Mouse (Mus musculus): Measurements from ENCODE around the gene Itgad. TPM values are rescaled to one million over a fixed set of nuclear protein-coding genes. Genes with fewer than 3 reads are reported as not detected.

Gene Itgad
- total RNA-seq (2023): 1 to 10 TPM; 1.2 to 3.3 TPM

DNA sequence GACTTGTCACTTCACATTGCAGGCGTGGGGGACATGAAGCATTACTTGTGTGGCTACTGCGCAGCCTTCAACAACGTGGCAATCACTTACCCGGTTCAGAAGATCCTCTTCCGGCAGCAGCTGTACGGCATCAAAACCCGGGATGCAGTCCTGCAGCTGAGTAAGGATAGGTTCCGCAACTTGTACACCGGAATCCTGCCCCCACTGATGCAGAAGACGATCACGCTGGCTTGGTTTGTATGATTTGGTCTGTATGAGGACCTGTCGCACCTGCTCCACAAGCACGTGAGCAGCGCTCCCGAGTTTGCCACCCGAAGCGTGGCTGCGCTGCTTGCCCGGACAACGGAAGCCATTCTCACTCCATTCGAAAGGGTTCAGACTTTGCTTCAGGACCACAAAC, at the start of gene Itgad:
Itgad (plus strand) TSS at position 301 of the 400 bp plus-strand sequence.

DNA sequence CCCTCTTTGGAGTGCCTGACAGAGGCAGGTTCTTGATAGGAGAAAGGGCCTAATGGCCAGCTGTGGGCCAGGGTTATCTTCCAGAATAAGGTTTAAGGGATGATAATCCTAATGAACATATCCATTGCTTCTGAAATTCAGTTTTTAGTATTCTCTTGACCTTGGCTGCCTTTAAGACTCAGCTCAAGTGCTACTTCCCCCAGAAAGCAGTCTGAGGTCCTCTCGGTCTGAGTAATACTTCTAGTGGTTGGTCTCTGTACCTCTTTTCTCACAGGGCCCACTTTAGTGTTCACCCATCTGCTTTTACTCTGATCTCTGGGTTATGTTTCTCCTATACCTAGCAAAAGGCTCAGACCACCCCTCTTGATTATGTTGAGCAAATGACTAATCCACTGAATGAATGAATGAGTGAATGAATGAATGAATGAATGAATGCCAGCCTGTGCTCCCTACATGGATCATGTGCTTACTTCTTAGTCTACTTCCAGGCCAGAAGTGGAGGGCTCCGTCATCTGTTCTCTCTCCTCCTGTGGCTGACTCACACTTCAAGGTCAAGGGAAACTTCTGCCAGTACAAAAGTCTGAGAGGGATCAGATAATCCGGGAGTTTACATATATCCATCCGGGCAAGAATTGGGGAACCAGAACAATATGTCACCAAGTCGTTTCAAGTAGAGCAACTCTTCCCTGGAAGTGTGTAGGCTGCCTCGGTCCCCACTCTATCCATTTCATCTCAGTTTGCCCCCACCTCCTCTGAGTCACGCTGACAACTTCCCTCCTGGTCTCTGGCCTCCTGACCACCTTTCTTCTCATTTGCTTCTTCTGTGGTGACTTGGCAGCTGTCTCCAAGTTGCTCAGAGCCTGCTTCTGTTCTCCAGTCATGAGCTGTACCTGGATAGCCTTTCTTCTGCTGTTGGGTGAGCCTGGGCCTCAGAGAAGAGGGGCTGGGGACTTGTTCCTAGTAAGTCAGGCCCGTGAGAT, 25.1 kb upstream of the Itgad start, which contains the start of gene Itgax:
Itgax (plus strand) TSS at position 807 of the 980 bp plus-strand sequence.

DNA sequence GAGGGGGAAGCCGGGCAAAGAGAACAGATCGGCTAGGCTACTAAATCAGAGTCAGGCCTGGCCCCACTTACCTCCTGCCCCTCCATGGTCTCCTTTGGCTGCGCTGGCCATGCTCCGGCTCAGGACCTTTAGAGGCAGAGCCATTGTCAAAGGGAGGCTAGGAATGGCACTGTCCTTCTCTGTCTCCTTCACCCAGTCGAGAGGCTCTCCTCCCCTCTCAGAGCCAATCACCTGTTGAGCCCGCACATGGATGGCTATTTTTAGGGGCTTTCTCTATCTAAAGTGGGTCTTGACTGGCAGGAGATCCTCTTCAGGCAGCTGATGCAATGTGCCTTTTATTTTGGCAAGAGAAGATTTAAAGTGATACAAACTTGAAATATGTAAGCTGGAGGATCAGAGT, 52.0 kb downstream of the Itgad start, which contains the start of gene Cox6a2:
Cox6a2 (minus strand) TSS at position 236 of the 400 bp plus-strand sequence.

DNA sequence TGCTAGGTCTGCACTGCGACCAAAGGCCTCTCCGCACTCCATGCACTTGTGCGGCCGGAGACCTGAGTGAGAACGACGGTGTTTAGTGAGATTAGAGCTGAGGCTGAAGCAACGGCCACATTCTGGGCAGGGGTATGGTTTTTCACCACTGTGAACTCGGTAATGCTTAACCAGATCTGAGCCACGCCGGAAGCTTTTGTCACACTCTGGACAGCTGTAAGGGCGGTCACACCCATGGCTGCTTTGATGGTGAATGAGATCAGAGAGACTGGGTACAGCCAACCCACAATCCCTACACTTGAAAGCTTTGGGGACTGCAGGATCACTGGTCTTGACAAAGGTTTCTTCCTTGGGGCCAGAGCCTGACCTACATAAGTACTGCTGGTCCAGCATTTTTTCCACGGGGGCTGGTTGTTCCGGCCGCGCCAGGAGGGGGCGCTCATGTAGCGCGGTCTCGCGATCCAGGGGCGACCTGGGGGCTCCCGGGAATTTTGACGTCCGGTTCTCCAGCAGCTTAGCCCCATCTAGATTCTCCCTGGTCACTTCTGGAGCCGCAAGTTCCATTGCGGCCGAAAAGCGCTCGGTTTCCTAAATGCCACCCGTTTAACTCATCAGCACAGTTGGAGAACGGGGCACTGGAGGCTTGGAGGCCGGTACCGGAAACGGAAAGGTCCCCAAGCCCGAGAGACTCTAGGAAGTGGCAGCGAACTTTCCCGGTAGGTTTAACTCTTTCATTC, 82.8 kb downstream of the Itgad start, which contains the start of gene Armc5:
Armc5 (plus strand) TSS at position 487 of the 737 bp plus-strand sequence.

DNA sequence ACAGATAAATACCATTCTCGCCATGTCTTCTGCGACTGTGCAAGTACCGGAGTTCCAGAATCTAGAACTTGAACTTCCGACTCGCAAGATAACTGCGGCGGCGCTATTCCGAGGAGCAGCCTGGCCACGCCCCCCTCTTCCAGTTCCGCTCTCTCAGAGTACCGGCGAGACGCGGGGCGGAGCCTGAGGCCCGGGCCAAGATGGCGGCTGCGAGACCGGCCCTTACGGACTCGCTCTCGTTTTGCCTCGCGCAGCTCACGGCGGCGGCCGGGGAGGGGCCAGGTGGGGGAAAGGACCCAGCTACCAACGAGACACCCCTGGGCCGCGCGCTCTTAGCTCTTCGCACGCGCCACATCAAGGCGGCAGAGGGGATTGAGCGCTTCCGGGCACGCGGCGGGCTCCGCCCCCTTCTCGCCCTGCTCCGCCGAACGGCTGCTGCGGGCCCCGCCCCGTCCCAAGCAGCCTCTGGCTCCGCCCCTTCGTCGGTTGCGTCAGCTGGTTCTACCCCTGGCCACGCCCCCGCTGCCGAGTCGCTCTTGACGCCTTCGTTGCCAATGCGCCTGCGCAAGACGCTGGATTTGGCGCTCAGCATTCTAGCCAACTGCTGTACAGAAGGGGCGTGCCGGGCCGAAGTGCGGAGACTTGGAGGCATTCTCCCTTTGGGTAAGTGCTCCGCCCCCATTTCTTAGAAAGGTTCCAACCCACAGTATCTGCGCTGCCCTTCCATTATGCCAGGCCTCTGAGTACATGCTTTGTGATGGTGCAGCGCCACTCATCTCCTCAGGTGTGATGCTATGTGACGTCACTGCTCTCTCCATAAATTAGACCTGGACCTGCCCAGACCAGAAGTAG, 84.0 kb downstream of the Itgad start, which contains the start of gene 9130023H24Rik:
9130023H24Rik (minus strand) TSS at position 105 of the 852 bp plus-strand sequence.

DNA sequence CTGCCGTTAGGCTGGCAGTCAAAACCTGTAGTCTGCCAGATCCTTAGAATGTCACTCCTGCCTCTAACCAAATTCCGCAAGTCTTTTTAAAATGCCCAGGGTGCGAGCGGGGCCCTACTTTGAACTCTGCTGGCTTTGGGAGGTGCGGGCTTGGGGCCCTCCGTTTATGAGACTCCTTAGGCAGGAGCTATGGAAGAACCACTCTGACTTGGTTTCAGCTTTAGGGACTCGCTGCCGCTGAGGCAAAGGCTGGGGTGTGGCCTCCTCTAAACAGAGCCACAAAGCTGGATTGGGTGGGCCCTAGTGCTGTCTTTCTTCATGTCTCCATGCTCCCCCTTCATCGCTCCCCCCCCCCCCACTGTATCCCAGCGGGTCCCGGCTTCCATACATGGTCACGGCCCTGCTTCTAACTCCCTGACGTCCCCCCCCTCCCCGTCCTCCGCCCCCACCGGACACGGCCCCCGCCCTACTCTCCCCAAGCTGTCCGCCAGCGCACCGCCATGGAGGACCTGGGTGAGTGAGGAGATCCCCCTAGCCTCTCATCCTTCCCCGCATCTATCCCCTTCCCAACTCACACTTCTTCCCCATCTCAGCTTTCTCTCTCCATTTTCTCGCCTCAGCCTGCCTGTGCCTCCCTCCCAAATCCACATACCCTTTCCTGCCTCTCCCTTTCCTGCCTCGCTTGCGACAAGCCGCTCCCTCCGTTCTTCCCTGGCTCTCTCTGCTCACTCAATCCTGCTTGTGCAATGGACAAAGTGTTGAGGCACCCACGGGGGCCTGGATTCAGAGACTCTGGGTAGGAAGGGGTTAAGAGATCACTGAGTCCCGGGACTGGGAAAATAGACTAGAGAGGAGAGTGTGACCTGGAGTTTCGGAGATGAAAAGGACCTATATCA, 92.6 kb downstream of the Itgad start, which contains the start of gene Tgfb1i1:
Tgfb1i1 (plus strand) TSS at position 317 of the 896 bp plus-strand sequence.

DNA sequence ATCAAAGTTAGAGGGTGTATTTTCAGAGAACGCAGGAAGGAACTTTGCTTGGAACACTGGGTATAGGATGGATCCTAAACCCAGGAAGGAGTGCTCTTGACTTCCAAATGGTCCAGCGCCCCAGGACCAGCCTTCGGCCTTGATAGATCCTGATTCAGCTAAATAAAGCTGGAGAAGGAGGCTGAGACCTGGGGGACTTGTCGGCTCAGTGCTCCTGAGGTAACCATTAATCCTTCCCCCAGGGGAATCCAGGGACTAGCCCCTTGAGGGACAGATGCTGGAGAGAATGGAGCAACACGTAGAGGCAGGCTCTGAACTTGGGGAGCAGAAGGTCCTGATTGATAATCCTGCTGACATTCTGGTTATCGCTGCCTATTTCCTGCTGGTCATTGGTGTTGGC, 111.2 kb downstream of the Itgad start, which contains the start of gene Slc5a2:
Slc5a2 (plus strand) TSS at position 247 of the 400 bp plus-strand sequence.

Other genes starting within 250 kb of the Itgad start
- 10 to 100 TPM; 51.0 to 58.3 TPM for gene Kat8, start 241.9 kb upstream of the Itgad start, total RNA-seq (2023)
- gene Prss8, start 224.3 kb upstream of the Itgad start, total RNA-seq (2023): not detected
- 1 to 10 TPM; 1.7 to 3.1 TPM for gene Prss36, start 207.7 kb upstream of the Itgad start, total RNA-seq (2023)
- gene Fus, start 186.9 kb upstream of the Itgad start, total RNA-seq (2023): 100 to 1,000 TPM; 721 to 839 TPM
- gene Pycard, start 160.5 kb upstream of the Itgad start, total RNA-seq (2023): 10 to 100 TPM; 21.7 to 25.7 TPM
- 1 to 10 TPM; 1.0 to 1.3 TPM for gene Trim72, start 150.4 kb upstream of the Itgad start, total RNA-seq (2023)
- gene Itgam, start 91.7 kb upstream of the Itgad start, total RNA-seq (2023): 1 to 10 TPM; 1.7 to 1.8 TPM
- not detected for gene Gm49368, start 91.7 kb upstream of the Itgad start, total RNA-seq (2023)
- 1 to 10 TPM in 1 of 2 experiments, under 1 TPM in 1; 0.53 to 1.3 TPM for gene Itgax, start 24.8 kb upstream of the Itgad start, total RNA-seq (2023)
- not detected for gene Cox6a2, start 52.0 kb downstream of the Itgad start, total RNA-seq (2023)
- gene Armc5, start 83.0 kb downstream of the Itgad start, total RNA-seq (2023): 10 to 100 TPM; 26.4 to 27.3 TPM
- 1 to 10 TPM; 3.9 to 6.1 TPM for gene 9130023H24Rik, start 83.7 kb downstream of the Itgad start, total RNA-seq (2023)
- 1 to 10 TPM; 2.5 to 5.9 TPM for gene Tgfb1i1, start 92.4 kb downstream of the Itgad start, total RNA-seq (2023)
- gene Slc5a2, start 111.3 kb downstream of the Itgad start, total RNA-seq (2023): not detected
- gene BC017158, start 143.8 kb downstream of the Itgad start, total RNA-seq (2023): 10 to 100 TPM; 27.8 to 28.5 TPM

Measured in B cell, adult 67 days (primary cell).